Mouse (Mus musculus) adrenal gland (tissue): Measurements from ENCODE around the gene Myg1.

Experiments used
- intact Hi-C: fragments of 180-260 bp; cut with DNase I; formaldehyde crosslinking; loops from one replicate; pipeline ENCODE4 v1.15.1; 2025

Gene Myg1

GRCm38 (mm10) chr15:102341580-102341979 is 10.1 kb downstream of the Myg1 start:
- intact Hi-C loops, result loop anchor here (5.0 kb wide), 1 partner anchor 36 kb away; no protein-coding TSS in a partner anchor

DNA sequence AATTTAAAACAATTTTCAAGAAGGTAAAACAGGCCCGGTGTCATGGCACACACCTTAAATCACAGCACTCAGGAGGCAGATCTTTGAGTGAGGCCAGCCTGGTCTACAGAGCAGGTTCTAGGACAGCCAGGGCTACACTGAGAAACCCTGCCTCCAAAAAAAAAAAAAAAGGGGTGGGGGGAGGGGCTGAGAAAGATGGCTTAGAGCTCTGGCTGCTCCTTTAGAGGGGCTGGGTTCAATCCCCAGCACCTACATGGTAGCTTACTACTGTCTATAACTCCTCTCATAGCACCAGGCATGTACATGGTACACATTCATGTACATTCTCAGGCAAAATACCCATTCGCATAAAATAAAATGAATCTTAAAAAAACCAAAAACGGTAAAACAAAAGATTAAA is 13.0 kb downstream of the Myg1 start:
- intact Hi-C loops, result loop anchor here (5.0 kb wide), 1 partner anchor 33 kb away; no protein-coding TSS in a partner anchor

GRCm38 (mm10) chr15:102346444-102346843 is 14.9 kb downstream of the Myg1 start:
- intact Hi-C loops, result no loop called here

DNA sequence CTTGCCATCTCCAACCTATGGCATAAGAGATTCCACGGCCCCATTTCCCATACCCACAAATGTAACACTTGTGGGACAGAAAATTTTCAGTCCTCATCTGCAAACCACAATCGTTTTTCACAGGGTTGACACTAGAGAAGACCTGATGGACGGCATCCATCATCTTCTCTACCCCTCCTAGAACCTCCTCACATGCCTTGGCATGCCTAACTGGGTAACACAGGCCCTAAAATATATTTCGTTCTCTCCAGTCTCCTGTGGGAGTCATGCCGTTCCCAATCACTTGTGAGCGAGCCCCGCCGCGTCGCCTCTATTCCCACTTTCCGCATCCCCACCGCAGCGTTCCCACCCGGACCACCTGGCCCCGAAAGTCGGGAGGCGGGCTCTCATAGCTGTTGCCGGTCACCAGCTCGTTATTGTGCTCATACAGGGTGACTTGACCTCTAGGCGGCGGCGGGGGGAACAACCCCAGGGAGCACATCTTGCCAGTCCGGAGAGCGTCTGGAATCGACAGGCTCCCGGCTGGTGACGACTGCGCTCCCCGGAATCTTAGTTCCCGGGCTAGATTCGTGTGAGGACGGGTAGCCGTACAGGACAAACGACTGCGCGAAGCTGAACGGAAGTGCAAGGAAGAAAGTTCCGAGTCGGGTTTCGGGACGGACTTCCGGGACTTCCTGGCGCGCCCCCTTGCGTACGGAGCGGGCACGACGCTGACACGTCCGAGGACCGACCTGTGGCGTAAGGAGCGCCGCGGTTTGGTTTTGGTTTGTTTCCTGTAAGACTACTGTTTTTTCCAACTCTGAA is 18.8 kb downstream of the Myg1 start, which contains the start of gene Aaas:
Aaas (minus strand) TSS at position 634 of the 804 bp plus-strand sequence.
- intact Hi-C loops, result no loop called here

GRCm38 (mm10) chr15:102350942-102351291 is 19.4 kb downstream of the Myg1 start:
- intact Hi-C loops, result no loop called here

GRCm38 (mm10) chr15:102352177-102352576 is 20.7 kb downstream of the Myg1 start:
- intact Hi-C loops, result no loop called here

DNA sequence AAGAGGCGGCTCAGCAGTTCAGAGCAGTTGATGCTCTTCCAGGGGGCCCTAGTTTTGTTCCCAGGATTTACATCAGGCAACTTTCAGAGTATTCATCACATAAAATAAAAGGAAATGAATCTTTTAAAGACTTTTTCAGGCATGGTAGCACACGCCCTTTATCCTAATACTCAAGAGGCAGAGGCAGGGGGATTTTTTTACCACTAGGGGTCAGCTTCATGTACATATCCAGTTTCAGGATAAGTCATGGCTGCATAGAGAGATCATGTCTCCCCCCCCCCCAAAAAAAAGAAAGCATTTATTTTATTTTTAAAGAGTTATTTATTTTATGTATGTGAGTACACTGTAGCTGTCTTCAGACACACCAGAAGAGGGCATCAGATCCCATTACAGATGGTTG is 22.5 kb downstream of the Myg1 start:
- intact Hi-C loops, result no loop called here

- intact Hi-C loops, result no loop called here
These were observed 23.8 kb downstream of the Myg1 start for GRCm38 (mm10) chr15:102355134-102355870.

DNA sequence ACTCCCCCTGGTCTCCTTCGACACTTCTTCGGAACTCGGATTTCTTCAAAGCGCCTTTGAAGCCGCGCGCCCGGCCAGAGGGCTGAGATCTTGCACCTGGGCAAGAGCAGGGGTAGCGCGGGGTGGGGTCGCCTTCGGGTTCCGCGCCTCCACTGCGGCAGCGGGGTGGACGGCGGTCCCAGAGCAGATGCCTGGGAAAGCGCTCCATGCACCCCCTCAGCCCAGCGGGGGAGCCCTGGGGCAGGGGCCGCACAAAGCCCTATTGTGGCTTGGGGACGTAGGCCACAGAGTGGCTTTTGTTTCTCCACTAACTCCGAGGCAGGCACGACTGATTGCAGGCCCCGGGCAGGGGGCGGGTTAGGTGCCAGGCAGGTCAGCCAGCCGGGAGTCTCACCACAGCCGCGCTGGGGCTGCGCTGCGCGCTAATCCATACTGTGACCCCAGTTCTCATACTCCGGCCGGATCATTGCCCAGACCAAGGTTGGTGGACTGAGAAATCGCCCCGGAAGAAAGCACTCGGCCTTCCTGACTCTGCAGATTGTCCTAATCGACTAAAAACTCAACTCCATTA is 24.4 kb downstream of the Myg1 start:
- intact Hi-C loops, result no loop called here

- intact Hi-C loops, result no loop called here
These were observed 25.2 kb downstream of the Myg1 start for GRCm38 (mm10) chr15:102356501-102357325.

DNA sequence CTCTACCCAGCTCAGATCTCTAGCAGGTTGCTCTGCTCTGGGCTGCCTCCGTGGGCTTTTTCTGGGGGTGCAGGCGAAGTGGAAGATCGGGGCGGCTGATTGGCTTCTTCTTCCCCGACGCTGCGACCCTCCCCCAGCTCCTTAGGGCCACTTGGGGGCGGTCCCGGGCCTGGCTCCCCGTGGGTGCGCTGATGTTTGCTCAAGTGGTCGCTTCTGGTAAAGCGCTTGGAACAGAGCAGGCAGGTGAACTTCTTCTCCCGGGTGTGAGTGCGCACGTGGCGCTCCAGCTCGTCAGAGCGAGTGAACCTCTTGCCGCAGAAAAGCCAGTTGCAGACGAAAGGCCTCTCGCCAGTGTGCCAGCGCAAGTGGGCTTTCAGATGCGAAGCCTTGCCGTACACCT is 26.6 kb downstream of the Myg1 start:
- intact Hi-C loops, result no loop called here

DNA sequence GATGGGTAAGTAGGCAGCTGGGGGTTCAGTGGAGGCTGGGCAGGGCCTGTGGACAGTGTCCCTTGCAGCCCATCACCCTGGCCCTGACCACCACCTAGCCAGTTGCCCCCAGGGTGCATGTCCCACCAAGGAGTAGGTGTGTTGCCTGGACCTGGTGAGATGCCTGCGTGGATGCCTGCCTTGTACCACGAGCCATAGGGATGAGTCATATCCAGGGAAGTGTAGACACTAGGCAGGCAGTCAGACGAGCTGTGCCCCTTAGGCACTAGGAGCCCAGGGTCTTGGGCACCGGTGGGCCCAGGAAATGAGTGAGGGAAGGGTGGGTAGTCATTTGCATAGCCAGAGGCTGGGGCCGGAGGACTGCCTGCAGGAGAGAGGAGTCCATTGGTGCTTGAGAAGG is 27.3 kb downstream of the Myg1 start:
- intact Hi-C loops, result no loop called here

- intact Hi-C loops, result no loop called here
These were observed 31.1 kb downstream of the Myg1 start for GRCm38 (mm10) chr15:102362648-102363047.

- intact Hi-C loops, result no loop called here
These were observed 33.2 kb downstream of the Myg1 start for GRCm38 (mm10) chr15:102364678-102365077.

GRCm38 (mm10) chr15:102366238-102366637 is 34.7 kb downstream of the Myg1 start:
- intact Hi-C loops, result no loop called here

GRCm38 (mm10) chr15:102366733-102367344 is 35.3 kb downstream of the Myg1 start, which contains the start of gene Sp7:
Gene Sp7 (minus strand): TSS chr15:102367182.
- intact Hi-C loops, result no loop called here

GRCm38 (mm10) chr15:102369972-102370371 is 38.5 kb downstream of the Myg1 start:
- intact Hi-C loops, result no loop called here

GRCm38 (mm10) chr15:102370727-102371126 is 39.2 kb downstream of the Myg1 start:
- intact Hi-C loops, result no loop called here

DNA sequence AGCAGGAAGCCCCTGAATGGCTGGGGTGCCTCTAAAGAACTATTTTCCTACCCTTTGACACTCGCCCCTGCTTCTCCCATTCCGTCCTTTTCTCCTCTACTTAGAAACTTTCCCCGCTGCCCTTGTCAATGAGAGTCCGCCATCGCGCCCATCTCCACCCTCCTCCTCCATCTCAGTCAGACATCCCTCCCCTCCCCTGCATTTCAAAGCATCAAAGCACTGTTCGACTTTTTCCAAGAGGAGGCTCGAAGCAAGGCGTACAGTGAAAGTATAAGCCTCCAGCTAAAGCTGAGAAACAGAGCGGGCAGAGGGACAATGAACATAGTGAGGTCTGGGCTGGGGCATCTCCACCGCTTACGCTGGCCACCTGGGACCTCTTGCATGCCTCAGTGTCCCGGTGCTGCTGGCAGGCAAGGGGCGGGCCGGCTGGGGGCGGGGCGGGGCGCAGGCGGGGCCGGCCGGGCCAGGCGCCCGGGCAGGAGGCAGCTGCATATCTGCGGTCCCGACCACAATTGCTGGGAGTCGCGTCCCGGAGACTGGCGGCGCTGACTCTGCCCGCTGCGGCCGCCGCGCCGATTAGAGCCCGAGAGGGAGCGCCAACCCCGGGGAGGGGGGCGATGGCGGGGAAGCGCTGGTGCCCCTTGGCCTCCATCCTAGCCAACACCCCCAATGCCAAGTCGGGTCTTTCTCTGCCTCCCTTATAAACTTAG is 45.1 kb downstream of the Myg1 start:
- intact Hi-C loops, result loop anchor here (5.0 kb wide), 2 partner anchors 34 to 89 kb away; no protein-coding TSS in a partner anchor

DNA sequence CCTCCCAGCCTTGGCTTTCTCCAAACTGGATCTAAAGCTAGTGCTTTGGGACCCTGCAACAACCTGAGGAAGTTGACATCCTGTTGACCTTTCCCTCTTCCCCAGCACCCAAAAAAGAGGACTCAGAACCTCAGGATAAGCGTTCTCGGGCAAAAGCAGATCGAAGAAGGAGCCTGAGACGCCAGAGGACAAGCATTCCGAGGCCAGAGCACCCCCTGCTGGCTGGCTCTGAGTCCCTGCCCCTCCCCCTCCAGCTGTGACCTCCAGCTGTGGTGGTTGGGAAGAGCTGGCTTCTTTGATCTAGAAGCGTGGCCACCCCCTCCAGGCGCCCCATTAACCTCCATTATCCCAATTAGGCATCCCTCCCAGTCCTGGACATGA is 45.6 kb downstream of the Myg1 start:
- intact Hi-C loops, result loop anchor here (5.0 kb wide), 2 partner anchors 35 to 90 kb away; no protein-coding TSS in a partner anchor
